Mouse (Mus musculus) limb, embryonic 11.5 days (tissue): ENCODE results near the gene Vamp1. TPM values are rescaled to one million over a fixed set of nuclear protein-coding genes. Genes with fewer than 3 reads are reported as not detected.
"Not testable (repeated sequence)": the region's sequence is repeated elsewhere in the genome, so short reads cannot be mapped to it uniquely, and the experiment has no call there.

Source experiments
- ATAC-seq: fragments of 200-750 bp; cut with Nextera tagmentation; 2 replicates; pipeline ENCODE4 v1.8.0; 2017; ENCODE audit warnings: low read depth; ENCODE audit not compliant: insufficient number of reproducible peaks, low FRiP score, low TSS enrichment
- DNase-seq: peaks from one replicate; pipeline ENCODE4 v3.0.0-alpha.2; 2015; ENCODE audit warnings: low spot score
- H3K27ac ChIP-seq: fragments of 300-500 bp; sonication (generic); replicated peaks from 2 replicates; pipeline ENCODE4 v1.5.1; 2014; ENCODE audit warnings: low read depth, mild to moderate bottlenecking, low read length
- H3K27me3 ChIP-seq: fragments of 300-500 bp; sonication (generic); 2 replicates; pipeline ENCODE4 v1.6.1; 2014; ENCODE audit warnings: mild to moderate bottlenecking, low read length, mixed read lengths; ENCODE audit not compliant: control insufficient read depth, insufficient read depth
- H3K36me3 ChIP-seq: fragments of 300-500 bp; sonication (generic); 2 replicates; pipeline ENCODE4 v1.6.1; 2014; ENCODE audit warnings: mild to moderate bottlenecking, low read length, moderate library complexity, mixed read lengths; ENCODE audit not compliant: control insufficient read depth, insufficient read depth
- H3K4me1 ChIP-seq: fragments of 300-500 bp; sonication (generic); 2 replicates; pipeline ENCODE4 v1.6.1; 2014; ENCODE audit warnings: low read length, mixed read lengths; ENCODE audit not compliant: control insufficient read depth, insufficient read depth
- H3K4me2 ChIP-seq: fragments of 300-500 bp; sonication (generic); 2 replicates; pipeline ENCODE4 v1.6.1; 2014; ENCODE audit warnings: low read depth, mild to moderate bottlenecking, moderate library complexity; ENCODE audit not compliant: severe bottlenecking
- H3K4me3 ChIP-seq: fragments of 300-500 bp; sonication (generic); 2 replicates; pipeline ENCODE4 v1.5.1; 2014; ENCODE audit warnings: low read depth, low read length
- H3K9ac ChIP-seq: fragments of 300-500 bp; sonication (generic); 2 replicates; pipeline ENCODE4 v1.6.1; 2014; ENCODE audit warnings: mild to moderate bottlenecking, low read length
- H3K9me3 ChIP-seq: fragments of 300-500 bp; sonication (generic); 2 replicates; pipeline ENCODE4 v1.6.1; 2016; ENCODE audit warnings: low read length; ENCODE audit not compliant: control insufficient read depth
- WGBS: fragments of 180-500 bp; shearing (Covaris S2); extraction: QIAGEN DNeasy Blood & Tissue Kit; methylation state at CpG from one replicate; pipeline ENCODE4 v1.1.7; 2014; 5-methylcytosine and 5-hydroxymethylcytosine counted together
- polyA plus RNA-seq: library from polyadenylated mRNA; unstranded; fragments of >200 nt; fragmentation: Nextera tagmentation; extraction: Ambion mirVana; gene quantifications from 2 replicates; pipeline ENCODE4 v1.2.1, GENCODE M21; 2014

Vamp1 gene
- polyA plus RNA-seq, 1 experiment from 2014 or later = 2.3 TPM

DNA sequence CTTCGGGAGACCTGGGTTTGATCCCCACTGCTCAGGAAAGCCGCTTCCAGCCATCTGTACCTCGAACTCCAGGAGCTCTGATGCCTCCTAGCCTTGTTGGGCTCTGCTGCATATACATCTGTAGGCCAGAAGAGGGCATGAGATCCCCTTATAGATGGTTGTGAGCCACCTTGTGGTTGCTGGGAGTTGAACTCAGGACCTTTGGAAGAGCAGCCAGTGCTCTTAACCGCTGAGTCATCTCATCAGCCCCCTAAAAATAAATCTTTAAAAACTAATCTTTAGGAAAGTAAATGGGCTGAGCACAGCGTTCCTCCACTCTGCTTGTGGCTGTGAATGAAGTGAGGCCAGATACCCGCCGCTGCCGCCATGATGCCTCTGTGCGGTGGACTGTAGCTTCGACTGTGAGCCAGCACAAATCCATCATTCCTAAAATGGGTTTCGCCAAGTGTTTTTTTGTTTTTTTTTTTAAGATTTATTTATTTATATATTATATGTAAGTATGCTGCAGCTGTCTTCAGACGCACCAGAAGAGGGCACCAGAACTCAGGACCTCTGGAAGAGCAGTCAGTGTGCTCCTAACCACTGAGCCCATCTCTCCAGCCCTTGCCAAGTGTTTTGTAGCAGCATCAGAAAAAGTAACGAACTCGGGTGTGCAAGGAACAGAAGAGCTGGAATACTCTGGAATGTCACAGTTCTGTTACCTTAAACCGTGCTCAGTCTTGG lies 59.7 kb downstream of the Vamp1 start:
- no peaks in the 10 kb centered on the region for H3K36me3 ChIP-seq
- 56% methylated on average over 15 of the region's 15 CpGs for WGBS
- 0 out of 2 replicates have a peak, but pooled peaks cover 2% of the 10 kb centered on the region for H3K4me1 ChIP-seq
- H3K9me3 ChIP-seq = no peaks in the 10 kb centered on the region
- no peak overlapping the region for H3K9ac ChIP-seq
- no peak overlapping the region for H3K27ac ChIP-seq
- H3K4me3 ChIP-seq = no peak overlapping the region
- ATAC-seq (no peak), DNase-seq (peak; percentile 60)
- no peaks in the 10 kb centered on the region for H3K27me3 ChIP-seq
- no peak overlapping the region for H3K4me2 ChIP-seq

DNA sequence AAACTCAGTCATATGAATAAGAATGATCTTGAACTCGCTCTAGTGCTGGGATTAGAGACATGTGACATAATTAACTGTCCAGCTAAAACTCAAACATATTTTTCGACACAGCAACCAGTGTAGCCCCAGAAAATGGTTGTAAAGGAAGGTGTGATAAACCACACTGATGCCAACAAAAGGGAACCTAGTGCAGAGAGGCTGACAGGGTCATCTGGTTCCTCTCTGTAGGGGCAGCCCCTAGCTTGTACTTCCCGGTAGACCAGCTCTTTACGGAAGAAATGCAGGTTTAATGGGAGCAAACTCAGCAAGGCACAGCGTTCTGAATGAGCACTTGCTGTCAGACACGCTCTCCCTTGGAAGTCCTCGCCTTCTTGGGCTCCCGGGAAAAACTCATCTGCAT lies 64.4 kb downstream of the Vamp1 start:
- H3K36me3 ChIP-seq = no peaks in the 10 kb centered on the region
- H3K4me2 ChIP-seq = no peak overlapping the region
- H3K27ac ChIP-seq = no peak overlapping the region
- no peak overlapping the region for H3K4me3 ChIP-seq
- DNase-seq (no peak), ATAC-seq (no peak)
- 57% methylated on average over 8 of the region's 8 CpGs for WGBS
- no peaks in the 10 kb centered on the region for H3K27me3 ChIP-seq
- no peaks in the 10 kb centered on the region for H3K4me1 ChIP-seq
- H3K9me3 ChIP-seq = no peaks in the 10 kb centered on the region
- H3K9ac ChIP-seq = no peak overlapping the region

- not testable (repeated sequence) for H3K4me2 ChIP-seq
These were observed 67.4 kb downstream of the Vamp1 start for GRCm38 (mm10) chr6:125282721-125283120.

DNA sequence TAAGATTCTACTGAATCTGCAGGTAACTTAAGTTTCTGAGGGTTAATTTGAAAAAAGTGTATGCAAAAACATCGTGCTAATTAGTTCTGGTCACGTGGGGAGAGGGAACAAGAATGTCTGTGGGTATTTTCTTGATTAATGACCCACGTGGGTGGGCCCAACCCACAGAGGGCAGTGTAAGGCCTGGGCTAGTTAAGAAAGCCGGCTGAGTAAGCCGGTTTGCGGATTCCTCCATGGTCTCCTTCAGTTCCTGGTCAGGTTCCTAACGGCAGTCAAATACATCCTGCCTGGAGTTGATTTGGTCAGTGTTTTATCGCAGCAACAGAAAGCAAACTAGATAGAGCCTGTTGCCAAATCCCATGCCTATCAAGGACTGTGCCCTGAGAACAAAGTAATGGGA lies 68.9 kb downstream of the Vamp1 start:
- Histone ChIP-seq H3K9ac (no peak overlapping the region), H3K4me2 (no peak overlapping the region), H3K4me3 (no peak overlapping the region), H3K27me3 (no peaks in the 10 kb centered on the region), H3K36me3 (no peaks in the 10 kb centered on the region), H3K4me1 (no peaks in the 10 kb centered on the region), H3K9me3 (no peaks in the 10 kb centered on the region), H3K27ac (no peak overlapping the region)
- no peak for ATAC-seq
- 38% methylated on average over 8 of the region's 8 CpGs for WGBS
- no peak for DNase-seq

More at GRCm38 (mm10) chr6:125282721-125283120, 67.4 kb downstream of the Vamp1 start:
- not testable (repeated sequence) for H3K27me3 ChIP-seq, H3K9me3 ChIP-seq, H3K9ac ChIP-seq, DNase-seq, H3K36me3 ChIP-seq, H3K4me3 ChIP-seq, ATAC-seq, H3K27ac ChIP-seq, H3K4me1 ChIP-seq
- 91% methylated on average over 13 of the region's 13 CpGs for WGBS

- Histone ChIP-seq H3K4me3 (no peak overlapping the region), H3K4me1 (no peaks in the 10 kb centered on the region), H3K27ac (no peak overlapping the region), H3K27me3 (no peaks in the 10 kb centered on the region), H3K9ac (no peak overlapping the region), H3K36me3 (no peaks in the 10 kb centered on the region), H3K4me2 (no peak overlapping the region), H3K9me3 (no peaks in the 10 kb centered on the region)
- DNase-seq (no peak), ATAC-seq (no peak)
- 91% methylated on average over 7 of the region's 7 CpGs for WGBS
These were observed 69.4 kb downstream of the Vamp1 start for GRCm38 (mm10) chr6:125284751-125285150.

DNA sequence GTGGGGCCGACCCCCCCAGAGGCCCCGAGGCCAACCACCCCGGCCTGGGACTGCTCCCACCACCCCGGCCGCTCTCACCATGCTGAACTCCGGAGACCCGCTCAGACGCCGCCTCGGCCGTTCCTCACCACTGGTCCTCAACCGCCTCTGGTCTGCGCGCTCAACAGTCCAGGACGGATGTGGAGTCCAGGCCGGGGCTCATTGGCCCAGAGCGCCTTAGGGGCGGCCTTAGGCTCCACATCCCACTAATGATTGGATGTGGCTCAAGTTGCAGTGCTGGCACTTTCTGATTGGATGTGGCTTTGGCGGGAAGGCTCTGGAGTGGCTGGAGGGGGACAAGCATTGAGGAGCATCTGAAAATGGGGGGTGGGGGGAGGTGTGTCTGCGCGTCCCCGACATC lies 70.5 kb downstream of the Vamp1 start, which contains the start of gene Tuba3a:
Tuba3a (minus strand) TSS at position 153 of the 400 bp plus-strand sequence.
- Histone ChIP-seq H3K27ac (no peak within 1 kb of the TSS), H3K4me3 (no peak within 1 kb of the TSS), H3K27me3 (no peaks in the 10 kb centered on the region), H3K4me1 (no peaks in the 10 kb centered on the region), H3K9ac (no peak within 1 kb of the TSS), H3K36me3 (no peaks in the 10 kb centered on the region), H3K4me2 (no peak within 1 kb of the TSS), H3K9me3 (no peaks in the 10 kb centered on the region)
- WGBS = 92% methylated on average over 22 of the region's 22 CpGs
- DNase-seq = no peak
- peak; percentile 60; the same call in 1 of the 2 replicates for ATAC-seq

GRCm38 (mm10) chr6:125286944-125287343 lies 71.6 kb downstream of the Vamp1 start:
- Histone ChIP-seq H3K36me3 (no peaks in the 10 kb centered on the region), H3K27me3 (no peaks in the 10 kb centered on the region), H3K4me1 (no peaks in the 10 kb centered on the region), H3K9ac (no peak overlapping the region), H3K9me3 (no peaks in the 10 kb centered on the region), H3K4me2 (no peak overlapping the region), H3K27ac (no peak overlapping the region), H3K4me3 (no peak overlapping the region)
- ATAC-seq (no peak), DNase-seq (no peak)
- 84% methylated on average over 4 of the region's 4 CpGs for WGBS

GRCm38 (mm10) chr6:125288730-125289129 lies 73.4 kb downstream of the Vamp1 start:
- Histone ChIP-seq H3K4me2 (no peak overlapping the region), H3K9me3 (no peaks in the 10 kb centered on the region), H3K4me3 (no peak overlapping the region), H3K9ac (no peak overlapping the region), H3K27me3 (no peaks in the 10 kb centered on the region), H3K27ac (no peak overlapping the region), H3K36me3 (no peaks in the 10 kb centered on the region), H3K4me1 (no peaks in the 10 kb centered on the region)
- DNase-seq (no peak), ATAC-seq (no peak)
- WGBS = 78% methylated on average over 5 of the region's 5 CpGs

GRCm38 (mm10) chr6:125291329-125291728 lies 76.0 kb downstream of the Vamp1 start:
- Histone ChIP-seq H3K27ac (no peak overlapping the region), H3K4me3 (no peak overlapping the region), H3K36me3 (no peaks in the 10 kb centered on the region), H3K9me3 (no peaks in the 10 kb centered on the region), H3K9ac (no peak overlapping the region), H3K27me3 (no peaks in the 10 kb centered on the region), H3K4me2 (no peak overlapping the region), H3K4me1 (no peaks in the 10 kb centered on the region)
- ATAC-seq (no peak), DNase-seq (no peak)
- 77% methylated on average over 4 of the region's 4 CpGs for WGBS
